Mouse (Mus musculus): ENCODE results near the gene Pnn.
A peak's percentile ranks its signal among the peaks of the same experiment; 100 is the strongest.
"Not testable (repeated sequence)": the region's sequence is repeated elsewhere in the genome, so short reads cannot be mapped to it uniquely, and the experiment has no call there.

Pnn gene

DNA sequence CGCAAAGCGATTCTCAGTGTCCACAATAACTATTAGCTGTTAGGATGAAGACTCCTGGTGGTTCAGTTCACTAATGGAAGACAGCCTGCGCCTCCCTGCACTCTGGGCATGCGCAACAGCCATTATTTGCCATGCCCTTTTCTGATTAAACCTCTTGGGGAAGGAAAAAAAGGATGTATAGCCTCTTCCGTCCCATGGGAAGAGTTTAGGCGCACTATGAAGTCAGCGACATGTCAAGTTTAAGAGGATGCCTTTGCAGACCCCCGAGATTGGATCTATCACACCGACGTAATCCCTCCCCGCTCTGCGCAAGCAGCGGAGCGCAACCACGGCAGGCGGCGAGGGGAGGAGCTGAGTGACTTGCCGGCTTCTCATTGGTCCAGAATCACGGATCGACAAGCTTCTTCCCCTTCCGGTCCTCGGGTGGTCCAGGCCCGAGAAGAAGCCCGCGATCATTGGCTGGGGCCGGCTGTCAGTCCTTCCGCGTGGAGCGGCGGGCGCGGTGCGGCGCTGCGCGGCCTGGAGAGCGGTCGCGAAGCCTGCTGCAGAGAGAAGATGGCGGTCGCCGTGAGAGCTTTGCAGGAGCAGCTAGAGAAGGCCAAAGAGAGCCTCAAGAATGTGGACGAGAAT is at the start of gene Pnn:
Gene Pnn, plus strand, starts transcription at position 437 of the 630 bp plus-strand sequence.
- peak; percentile 98 for DNase-seq

DNA sequence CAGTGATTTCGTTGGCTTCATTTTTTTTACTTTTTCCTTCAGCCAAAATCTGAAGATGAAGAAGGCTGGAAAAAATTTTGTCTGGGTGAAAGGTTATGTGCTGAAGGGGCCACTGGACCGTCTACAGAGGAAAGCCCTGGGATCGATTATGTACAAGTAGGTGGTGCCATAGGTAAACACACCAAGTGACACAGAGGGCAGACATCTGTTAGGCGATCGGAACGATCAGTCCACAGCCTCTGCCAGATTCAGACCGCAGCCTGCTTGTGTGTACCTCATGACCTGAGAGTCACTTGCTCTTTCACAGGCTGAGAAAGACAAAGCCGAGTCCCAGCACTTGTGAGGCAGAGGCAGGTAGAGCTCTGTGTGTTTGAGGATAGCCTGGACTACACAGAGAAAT is 48.7 kb upstream of the Pnn start:
- no peak for DNase-seq

DNA sequence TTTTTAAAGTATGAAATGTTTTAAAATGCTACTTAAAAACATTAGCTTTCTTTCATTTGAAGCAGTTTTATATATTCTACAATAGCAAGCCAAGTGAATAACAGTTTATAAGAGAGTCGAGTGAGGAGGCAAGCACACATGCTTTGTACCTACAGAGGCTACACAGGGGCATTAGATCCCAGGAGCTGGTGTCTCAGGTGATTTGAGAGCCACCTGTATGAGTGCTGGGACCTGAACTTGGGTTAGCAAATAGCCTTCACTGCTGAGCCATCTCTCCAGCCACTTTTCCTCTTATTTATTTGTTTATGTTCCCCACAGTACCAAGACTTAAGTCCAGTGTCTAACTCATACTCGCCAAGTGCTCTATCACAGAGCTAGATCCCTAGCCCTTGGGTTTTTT is 46.8 kb upstream of the Pnn start:
- DNase-seq = no peak

DNA sequence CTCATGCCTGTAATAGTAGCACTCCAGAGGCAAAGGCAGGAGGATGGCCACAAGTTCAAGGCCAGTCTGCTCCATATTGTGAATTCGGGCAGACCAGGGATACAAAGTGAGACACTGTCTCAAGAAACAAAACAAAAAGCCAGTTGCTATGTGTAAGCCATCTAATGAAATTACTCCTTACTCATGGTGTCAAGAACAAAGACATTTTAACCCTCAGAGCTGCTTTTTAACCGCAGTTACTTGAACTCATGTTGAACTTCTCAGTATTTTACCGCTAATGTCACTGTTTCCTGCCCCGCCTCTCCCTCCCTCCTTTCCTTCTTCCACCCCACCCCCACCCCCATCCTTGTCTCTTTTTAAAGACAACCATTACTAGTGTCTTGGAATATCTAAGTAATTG is 45.4 kb upstream of the Pnn start:
- DNase-seq = no peak

DNA sequence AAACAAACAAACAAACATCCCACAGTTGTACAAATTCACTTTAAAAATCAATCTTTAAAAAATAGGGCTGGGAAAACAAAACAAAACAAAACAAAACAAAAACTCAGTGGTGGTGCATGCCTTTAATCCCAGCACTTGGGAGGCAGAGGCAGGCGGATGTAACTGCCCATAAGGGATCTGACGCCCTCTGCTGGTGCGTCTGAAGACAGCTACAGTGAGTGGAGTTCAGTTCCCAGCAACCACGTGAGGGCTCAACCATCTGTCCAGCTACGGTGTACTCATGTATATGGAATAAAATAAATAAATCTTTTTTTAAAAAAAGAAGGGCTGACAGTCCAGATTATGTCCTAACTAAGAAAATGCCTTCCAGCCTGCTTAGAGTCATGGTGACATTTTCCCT is 34.6 kb upstream of the Pnn start:
- no peak for DNase-seq

DNA sequence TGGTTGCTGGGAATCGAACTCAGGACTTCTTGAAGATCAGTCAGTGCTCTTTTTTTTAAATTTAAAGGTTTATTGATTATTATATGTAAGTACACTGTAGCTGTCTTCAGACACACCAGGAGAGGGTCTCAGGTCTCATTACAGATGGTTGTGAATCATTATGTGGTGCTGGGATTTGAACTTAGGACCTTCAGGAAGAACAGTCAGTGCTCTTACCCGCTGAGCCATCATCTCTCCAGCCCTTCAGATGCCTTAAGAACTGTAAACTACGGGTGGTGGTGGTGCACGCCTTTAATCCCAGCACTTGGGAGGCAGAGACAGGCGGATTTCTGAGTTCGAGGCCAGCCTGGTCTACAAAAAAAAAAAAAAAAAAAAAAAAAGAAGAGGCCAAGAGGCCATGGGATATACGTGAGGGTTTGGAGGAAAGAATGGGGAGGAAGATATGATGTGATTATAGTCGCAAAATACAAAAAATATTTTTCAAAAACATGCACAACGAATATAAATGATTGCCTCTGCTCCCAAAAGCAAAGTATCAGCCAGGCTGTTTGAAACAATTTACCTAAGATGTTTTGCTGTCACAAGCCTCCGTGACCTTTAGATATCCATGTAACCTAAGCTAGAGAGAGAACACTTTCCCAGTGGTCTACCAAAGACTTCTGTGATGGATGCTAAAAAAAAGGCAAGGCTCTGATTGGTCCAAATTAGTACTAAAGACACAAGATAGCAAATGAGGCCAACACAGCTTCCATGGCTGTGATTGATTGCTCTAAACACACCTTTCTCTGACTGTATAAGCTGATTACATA is 27.3 kb upstream of the Pnn start:
- DNase-seq = no peak

DNA sequence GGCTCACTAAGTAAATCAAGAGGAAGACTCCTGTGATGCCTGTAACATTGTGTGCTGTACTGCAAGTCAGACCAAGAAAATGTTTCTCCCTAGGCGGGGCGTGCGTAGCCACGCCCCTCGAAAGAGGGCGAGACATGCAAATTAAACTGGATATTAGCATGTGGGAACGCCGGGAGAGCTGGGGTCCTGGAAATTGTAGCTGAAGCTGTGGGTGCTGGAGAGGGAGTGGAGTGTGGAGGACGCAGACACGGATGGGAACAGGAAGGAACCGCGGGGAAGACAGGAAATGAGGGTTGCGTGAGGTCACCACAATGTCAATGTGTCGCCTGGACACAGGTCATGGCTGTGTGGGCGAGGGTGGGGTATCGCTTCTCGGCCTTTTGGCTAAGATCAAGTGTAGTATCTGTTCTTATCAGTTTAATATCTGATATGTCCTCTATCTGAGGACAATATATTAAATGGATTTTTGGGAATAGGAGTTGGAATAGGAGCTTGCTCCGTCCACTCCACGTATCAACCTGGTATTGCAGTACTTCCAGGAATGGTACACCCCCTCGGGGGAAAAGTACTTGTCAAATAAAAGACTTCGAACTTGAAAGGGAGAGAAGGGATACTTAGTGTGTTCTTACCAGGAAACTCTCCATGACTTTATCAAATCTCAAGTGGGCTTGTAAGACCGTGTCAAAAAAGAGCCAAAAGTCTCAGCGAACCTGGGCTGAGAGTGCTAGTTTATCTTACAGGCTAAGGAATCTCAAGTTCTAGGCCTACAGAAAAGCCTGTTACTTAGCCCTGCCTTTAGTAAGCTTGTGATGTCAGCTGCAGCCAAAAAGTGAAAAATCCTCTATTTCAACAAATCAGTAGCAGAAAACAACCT is 26.5 kb upstream of the Pnn start:
- no peak for DNase-seq

DNA sequence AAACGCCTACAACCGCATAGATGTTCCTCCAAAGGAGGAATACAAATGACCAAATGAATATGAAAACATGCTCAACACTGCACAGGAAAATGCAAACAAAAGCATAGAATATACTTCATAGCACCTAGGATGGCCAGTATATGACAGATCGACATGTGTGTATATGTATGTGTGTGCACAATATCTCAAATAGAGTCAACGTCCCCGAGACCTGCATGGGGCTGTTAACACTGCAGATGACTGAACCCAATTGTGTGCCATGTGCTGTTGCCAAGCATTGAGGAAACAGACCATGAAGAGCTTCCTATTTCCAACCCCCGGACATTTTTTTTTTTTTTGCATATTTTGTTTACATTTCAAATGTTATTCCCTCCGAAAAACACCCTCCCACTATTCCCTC is 25.8 kb upstream of the Pnn start:
- no peak for DNase-seq

DNA sequence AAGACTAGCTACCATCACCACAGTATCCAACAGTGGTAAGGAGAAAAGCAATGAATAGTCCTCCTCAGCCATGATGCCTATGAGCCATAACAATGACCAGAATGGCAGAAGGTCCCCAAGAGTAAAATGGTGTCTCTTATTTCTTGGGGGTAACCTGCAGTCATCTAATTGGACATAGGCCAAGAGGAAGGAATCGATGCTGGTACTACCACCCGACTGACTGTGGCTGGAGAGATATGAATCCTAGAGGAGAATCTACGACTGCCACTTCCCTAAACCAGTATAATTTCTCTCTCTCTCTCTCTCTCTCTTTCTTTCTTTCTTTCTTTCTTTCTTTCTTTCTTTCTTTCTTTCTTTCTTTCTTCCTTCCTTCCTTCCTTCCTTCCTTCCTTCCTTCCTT is 14.2 kb upstream of the Pnn start:
- DNase-seq = no peak

DNA sequence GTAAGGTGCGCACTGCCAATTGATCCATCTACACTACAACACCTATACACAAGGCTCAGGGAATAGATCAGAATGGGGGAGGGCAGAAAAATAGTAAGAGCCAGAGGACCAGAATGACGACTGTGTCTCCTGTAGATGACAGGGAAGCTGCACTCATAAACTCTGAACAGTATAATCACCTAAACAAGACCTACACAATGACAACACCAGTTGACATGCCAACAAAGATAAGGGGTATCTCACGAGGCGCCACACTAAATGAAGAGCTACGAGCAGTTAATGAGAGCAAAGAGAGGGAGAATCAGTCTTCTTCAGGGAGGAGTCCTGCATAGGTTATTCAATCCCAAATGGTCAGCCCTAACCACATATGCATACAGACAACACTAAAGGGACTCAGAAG is 13.5 kb upstream of the Pnn start:
- no peak for DNase-seq

DNA sequence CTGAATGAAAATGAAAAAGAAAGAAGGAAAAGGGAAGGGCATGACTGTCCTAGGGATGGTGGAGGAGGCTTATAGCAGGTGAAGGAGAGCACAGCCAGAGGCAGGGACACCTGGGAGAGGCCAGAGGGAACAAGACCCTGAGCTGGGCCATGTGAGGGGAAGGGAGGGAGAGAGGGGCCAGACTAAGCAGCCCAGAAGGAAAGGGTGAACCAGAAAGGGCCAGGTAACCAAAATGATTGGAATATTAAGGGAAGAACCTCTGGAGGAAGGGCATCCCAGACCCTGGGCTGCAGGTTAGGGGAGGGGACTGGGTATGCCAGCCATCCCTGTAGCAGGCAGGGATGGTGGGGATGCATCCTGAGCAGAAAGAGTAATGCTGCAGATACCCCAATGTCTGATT is 12.7 kb upstream of the Pnn start:
- no peak for DNase-seq

DNA sequence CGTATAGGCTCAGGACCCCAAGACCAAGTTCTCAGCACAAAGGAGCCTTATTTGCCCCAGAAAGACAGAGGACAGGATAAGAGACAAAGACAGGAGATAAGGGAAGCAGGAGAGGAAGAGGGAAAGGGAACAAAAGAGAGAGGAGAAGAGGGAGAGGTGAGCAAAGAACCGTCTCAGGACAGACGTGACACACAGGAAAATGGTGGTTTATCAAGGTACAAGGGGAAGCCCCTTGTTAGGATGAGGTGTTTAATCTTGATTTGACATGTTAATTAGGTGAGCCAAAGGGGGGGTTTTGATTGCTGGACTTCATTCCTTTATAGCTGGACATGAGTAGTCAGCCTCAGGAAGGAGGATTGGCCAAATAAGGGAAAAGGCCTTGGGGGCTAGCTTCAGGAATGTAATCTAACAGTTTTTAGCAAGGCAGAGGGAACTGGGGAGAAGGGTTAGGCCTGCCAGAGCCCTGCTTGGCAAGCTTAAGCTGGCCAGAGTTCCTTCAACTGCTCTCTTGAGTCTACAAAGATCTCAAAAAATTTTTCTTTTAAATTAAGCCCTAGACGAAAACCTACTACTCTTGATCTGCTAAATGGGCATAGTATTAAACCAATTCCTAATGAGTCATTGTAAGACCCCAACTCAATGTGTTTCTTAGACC is 11.4 kb upstream of the Pnn start:
- DNase-seq = no peak

DNA sequence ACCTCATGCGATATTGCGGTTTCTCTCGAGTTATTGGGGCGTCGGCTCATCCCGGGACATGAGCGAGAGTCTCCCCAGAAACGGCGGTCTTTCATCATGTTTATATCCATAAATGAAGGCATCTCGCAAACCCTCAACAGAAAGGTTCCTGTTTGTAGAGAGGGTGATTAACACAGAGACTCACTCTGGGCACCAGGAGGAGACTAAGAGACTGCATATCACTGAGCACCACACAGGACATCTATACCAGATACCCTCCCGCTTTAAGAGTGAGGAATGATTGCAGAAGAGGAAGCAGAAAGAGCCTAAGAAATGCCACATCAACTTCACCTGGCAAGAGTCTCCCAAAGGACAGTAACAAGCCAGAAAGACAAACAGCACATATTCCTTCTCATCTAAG is 10.5 kb upstream of the Pnn start:
- DNase-seq = no peak

DNA sequence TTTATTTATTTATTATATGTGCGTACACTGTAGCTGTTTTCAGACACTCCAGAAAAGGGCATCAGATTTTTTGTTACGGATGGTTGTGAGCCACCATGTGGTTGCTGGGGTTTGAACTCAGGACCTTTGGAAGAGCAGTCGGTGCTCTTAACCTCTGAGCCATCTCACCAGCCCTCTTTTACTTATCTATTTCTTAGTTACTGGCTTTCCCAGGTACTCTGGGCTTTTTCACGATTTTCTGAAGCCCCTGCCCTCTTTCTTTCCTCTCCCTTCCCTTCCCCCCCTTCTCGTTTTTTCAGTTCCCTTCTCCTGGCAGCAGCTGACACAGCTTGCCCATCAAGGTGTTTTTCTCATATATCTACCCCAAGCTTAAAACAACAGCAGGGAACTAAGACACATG is 8.4 kb upstream of the Pnn start:
- DNase-seq = not testable (repeated sequence)

DNA sequence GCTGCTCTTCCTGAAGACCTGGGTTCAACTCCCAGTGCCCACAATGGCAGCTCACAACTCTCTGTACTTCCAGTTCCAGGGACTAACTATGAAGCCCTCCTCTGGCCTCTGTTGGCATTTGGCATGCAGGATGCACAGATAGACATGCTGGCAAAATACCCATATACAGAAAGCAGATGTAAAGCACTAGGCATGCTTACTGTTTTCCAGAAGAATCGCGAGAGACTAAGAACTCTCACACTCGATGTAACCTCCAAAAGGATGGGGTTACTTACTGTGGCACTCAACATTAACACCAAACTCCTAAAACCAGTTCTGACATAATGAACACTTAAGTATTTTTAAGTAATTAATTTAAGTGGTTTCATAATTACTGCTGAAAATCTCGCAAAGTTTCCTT is 6.4 kb upstream of the Pnn start:
- DNase-seq = no peak

DNA sequence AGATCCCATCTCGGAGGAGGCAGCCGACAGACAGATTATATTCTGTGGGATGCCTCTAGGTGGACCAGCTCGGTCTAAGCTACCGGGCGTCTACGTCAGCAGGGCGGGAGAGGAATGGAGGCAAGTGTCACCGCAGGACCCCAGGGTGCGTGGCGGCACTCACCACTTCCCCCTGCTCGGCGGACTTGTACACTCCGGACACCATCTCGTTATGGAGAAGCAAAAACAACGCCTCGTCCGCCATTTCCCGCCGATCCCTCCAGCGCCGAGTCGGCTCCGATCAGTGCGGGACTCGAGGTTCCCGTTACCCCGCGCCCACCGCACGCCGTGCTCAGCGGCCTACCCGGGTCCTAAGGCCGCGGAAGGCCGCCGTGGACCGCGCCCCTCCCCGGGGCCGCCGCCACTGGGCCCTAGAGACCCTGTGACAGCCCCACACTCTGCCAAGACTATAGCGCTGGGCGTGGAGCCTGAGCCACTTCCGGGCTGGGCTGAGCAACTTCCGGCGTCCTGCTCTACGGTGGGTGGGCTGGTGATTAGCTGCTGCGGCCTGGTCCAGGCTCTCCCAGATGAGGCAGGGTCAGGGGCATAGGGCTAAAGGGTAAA is 5.6 kb upstream of the Pnn start, which contains the start of gene Trappc6b:
Gene Trappc6b, minus strand, starts transcription at position 480 of the 603 bp plus-strand sequence.
- peak; percentile 79 for DNase-seq

DNA sequence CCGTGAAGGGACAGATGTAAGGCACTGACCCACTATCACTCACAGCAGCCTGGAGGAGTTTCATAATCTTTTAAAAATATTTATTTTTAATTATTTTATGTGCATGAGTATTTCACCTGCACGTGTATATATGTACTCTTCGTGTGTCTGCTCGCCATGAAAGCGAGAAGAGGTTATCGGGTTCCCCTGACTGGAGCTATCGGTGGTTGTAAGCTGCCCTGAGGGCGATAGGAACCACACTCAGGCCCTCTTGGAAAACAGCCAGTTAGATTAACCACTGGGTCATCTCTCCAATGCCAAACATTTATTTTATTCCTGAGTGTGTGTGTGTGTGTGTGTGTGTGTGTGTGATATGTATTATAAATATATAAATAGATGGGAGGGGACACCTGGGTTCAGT is 1.8 kb upstream of the Pnn start:
- DNase-seq = no peak

DNA sequence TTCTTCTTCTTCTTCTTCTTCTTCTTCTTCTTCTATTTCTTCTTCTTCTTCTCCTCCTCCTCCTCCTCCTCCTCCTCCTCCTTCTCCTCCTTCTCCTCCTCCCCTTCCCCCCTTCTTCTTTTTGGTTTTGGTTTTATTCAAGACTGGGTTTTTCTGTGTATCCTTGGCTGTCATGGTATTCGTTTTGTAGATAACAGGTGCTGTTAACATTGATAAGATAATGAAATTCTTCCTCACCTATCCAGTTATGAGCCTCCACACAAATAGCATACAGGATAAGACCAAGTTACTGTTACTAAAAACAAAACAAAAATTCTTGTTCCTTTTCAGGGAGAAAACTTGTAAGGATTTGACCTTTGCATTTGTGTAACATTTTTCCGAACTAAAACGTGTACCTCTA is 908 bp upstream of the Pnn start:
- no peak for DNase-seq

DNA sequence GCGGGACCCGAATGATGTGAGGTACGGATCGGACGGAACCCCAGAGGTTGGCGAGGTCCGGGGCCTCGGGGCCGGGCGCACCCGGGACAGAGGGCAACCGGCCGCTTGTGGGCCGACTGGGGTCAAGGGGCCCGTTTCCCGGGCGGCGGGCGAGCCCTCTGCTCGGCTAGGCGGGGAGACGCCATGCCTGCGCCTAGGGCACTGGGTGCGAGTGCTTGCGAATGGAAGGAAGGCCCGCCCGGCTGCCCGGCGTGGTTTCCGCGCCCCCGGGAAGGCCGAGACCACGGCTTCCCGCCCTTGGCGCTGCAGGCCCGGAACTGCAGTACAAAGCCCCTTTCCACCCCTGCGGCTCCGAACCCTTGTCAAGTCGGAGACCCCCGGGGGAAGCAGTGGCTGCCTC is 411 bp downstream of the Pnn start:
- DNase-seq = no peak

DNA sequence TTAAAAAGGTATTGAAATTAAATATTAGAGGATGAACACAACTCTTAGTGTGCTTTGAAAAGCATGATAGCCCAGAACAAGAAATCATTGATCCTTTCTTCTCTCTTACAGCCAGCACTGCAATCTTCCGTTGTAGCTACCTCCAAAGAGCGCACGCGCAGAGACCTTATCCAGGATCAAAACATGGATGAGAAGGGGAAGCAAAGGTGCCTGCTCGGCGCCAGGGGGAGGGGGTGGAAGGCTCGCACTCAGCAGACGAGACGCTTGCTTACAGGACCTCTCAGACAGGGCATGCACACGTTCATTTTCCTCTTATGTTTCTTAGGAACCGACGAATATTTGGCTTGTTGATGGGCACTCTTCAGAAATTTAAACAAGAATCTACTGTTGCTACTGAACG is 2.1 kb downstream of the Pnn start:
- no peak for DNase-seq

DNA sequence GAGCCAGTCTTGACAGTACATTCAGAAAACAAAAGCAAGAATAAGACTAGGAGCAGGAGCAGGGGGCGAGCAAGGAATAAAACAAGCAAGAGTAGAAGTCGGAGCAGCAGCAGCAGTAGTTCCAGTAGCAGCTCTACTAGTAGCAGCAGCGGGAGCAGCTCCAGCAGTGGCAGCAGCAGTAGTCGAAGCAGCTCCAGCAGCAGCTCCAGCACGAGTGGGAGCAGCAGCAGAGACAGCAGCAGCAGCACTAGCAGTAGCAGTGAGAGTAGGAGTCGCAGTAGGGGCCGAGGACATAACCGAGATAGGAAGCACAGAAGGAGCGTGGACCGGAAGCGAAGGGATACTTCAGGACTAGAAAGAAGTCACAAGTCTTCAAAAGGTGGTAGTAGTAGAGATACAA is 5.6 kb downstream of the Pnn start:
- no peak for DNase-seq

DNA sequence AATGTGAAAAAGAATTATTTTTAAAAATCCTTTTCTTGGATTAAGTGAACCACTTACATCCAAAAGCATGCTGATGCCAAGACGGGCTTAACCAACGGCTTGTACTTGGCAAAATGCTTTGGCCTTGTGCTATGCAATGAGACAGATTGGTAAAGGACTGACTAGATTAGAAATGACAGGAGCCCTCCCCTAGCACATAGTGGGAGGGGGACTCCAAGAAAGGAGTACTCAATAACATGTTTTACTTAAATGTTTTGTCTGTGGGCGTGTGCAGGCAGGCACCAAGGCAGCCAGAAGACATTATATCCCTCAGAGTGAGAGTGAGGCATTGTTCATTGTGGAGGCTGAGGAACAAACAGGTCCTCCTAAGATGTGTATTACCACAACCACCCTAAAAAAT is 7.4 kb downstream of the Pnn start:
- DNase-seq = no peak

DNA sequence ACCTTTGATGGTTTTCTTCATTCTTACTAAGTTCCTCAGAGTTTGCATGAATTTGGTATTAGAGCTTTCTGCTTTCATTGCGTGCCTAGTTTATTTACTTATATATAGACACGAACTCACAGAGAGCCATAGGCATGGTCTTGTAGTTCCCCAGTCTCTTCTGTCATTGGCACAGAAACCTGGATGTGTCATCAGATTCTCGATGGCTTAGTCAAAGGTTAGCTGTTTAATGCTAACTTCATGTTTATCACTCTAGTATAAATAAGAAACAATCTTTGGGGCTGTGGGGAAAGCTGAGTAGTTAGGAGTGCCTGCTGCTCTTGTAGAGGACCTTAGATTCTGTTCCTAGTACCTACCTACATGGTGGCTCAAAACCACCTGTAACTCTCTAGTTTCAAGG is 10.3 kb downstream of the Pnn start:
- DNase-seq = no peak

Data from cerebellum, adult 11-12 months (tissue).